Mouse (Mus musculus): ENCODE data around the gene Adgrl2.

Adgrl2 gene

DNA sequence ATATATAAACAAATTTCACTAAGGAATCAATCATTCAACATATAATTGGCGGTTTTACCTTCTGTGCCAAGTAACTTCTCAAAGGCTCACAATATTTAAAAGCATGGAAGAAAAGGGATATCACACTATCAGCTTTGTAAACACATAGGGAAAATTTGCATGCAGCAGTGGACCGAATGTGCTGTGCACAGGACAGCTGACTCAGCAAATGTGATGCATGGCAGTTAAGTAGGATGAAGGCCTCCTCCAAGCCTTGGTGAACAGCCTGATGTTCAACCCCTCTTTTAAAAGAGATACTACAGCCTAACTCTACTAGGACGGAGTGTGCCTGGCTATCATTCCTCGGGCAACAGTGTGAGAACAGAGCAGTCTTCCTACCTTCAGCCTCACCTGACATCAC, 105.2 kb downstream of the Adgrl2 start:
- no peak for DNase-seq (ENCODE audit: low spot score)

DNA sequence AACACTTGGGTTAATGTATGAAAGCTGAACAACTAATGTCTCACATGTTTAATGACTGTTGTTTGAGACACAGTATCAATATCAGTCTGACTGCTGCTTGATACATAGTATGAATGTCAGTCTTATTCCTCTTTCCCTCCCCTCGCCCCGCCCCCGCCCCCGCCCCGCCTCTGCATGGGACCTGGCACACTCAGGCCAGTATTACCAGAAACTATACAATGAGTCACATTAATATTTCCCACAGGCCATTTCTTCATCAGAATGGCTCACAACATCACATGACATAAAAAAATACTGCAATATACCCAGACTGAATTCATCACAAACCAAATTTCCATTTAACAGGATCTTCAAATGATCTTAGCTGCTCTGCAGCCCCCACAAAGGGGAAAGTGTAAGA, 108.9 kb downstream of the Adgrl2 start:
- no peak for DNase-seq (ENCODE audit: low spot score)

DNA sequence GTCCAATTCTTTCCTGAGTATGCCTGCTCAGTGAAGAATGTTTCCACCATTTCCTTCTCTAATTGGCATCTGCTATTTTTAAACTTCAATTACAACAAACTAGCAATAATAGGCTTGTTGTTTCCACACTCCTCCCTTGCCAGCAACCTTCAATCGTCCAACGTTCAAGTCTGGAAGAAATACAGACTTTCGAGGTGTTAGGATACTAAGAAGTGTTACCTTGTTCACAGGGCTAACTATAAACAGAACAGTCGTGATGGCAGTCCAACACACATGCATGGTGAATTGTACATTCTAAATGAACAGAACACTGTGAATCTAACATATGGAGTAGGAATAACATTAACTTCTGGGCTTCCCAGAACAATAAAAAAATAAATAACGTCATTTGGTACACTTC, 117.8 kb downstream of the Adgrl2 start:
- DNase-seq (ENCODE audit: low spot score), result peak; percentile 5

DNA sequence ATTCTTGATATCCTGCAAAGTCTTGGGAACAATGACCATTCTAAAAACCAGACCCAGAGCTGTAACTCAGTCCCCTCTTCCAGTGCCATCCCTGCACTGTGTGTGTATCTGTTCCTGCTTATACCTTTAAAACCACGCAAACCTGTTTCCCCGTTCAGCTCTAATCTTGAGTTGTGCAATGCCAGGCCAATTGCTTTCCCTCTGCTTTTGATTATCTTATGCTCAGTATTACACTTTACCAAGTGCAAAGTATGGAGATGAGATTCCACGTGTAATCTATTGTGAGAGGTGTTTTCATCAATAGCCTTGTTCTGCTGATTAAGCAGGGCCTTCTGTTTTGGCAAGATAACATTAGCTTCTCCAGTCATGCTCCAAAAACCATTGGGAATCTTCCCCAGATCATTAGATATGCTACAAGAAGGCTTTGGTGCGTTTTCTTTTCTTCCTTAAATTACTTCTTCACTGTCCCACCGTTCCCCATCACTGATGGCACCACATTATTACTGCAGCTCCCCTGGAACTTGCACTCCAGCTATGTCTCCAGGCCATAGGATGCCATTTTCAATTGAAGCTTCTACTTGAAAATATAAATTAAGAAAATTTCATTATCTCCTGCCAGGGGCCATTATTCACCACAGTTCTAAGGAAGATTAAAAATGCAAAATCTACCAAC, 118.4 kb downstream of the Adgrl2 start:
- peak; percentile 7 for DNase-seq (ENCODE audit: low spot score)

DNA sequence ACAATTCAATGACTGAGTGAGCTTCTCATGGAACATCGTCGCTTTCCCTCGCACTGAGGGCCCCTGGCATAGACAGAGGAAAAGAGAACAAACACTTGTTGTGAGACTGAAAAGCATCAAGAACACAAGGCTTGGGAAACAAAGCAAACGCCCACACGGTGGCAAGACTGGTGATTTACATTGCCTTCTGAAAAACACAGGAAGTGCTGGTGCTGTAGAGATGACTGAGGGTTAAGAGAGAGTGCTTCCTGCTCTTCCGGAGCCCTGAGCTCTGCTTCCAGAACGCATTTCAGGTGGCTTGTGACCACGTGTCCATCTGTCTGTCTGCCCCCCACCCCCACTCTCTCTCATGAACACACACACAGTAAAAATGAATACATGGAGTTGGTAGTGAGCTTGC, 122.7 kb downstream of the Adgrl2 start:
- DNase-seq (ENCODE audit: low spot score), result no peak

DNA sequence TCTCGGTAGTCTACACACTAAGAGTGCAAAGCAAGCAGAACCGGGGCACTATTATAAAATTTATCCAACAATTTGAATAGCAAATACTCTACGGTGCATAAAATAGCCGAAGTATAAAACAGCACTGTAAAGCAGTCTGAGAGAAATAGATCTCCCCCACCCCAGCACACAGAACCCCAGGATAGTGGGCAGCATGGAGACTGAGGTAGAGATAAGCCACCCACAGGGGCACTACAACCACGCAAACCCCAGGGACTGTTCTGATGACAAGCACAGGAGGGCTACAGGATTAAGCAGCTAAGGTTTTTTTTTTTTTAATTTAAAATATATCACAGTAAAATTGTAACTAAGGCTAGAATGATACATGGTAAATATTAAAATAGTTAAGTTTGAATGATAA, 123.7 kb downstream of the Adgrl2 start:
- no peak for DNase-seq (ENCODE audit: low spot score)

DNA sequence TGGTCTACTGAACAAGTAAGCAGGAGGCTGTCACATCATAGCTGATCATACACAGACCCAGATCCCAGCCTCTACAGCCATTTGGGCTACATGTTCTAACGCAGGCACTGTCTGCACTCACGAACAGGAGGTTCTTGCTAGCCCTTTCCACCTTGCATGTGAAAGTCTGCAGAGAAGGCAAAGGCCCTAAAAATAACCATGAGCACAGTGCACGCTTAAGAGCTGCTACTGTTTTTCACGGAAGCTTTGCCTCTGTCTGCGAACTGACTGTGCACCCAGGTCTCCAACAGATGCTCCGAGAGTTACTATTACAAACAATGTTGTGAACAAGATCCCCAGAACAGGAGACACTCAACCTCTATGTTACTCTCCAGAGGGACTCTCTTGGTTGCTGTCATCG, 124.3 kb downstream of the Adgrl2 start:
- no peak for DNase-seq (ENCODE audit: low spot score)

DNA sequence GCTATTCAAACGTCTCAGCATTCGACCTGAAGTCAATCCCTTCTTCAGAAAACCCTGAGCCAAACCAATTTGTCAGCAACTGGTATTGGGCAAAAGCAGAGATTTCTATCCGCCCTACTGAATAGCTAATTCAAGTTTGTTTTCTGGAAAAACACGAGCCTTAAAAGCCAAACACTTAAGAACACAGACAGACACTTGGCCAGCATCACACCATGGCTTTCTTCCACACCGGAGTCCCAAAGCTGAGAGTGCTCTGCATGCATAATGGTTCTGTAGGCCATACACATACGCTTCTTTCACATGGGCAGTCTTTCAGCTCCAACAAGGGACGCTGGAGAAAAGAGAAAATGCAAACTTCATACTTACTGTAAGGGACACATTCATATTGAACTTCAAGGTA, 125.1 kb downstream of the Adgrl2 start:
- no peak for DNase-seq (ENCODE audit: low spot score)

DNA sequence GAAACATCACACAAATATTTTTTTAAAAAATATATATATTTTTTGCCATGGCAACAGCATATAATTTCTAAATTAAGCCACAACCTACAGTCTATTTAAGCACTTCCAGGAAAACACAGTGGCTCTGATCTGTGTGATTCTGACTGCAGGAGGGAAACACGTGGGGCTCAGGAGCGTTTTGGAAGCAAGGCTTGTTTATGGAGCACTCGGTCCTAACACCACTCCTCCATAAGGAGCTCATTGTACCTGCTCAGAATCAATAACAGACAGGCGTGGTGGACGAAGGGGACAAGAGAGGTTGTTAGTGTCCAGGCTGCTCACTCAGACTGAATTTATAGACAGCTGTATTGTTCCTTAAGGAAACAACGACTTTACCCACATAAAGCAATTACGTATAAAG, 128.5 kb downstream of the Adgrl2 start:
- no peak for DNase-seq (ENCODE audit: low spot score)

DNA sequence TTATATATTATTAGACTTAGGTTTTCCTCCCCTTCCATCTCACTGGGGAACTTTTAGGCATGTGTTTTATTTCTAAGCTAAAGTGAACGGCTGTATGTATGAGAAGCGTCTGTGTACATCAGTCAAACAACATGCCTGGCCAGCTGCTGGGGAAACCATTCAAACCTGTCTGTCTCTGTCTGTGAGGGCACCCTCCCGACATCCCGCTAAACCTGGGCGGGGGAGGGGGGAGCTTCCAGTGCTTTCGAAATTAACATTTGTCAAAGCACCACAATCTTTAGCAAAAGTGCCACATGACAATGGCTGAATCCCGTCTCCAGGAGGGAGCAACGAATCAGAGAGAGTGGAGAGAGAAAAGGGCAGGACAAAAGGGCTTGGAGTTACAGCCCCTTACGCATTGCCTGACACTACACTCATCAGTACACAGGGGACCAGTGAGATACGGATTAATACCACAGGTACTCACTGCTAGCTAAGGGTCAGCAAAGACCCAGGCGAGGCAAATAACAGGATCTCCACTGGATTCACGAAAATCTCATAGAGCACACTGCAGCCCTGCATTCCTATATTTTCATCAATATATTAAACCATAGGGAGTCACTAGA, 135.9 kb downstream of the Adgrl2 start:
- DNase-seq (ENCODE audit: low spot score), result no peak

DNA sequence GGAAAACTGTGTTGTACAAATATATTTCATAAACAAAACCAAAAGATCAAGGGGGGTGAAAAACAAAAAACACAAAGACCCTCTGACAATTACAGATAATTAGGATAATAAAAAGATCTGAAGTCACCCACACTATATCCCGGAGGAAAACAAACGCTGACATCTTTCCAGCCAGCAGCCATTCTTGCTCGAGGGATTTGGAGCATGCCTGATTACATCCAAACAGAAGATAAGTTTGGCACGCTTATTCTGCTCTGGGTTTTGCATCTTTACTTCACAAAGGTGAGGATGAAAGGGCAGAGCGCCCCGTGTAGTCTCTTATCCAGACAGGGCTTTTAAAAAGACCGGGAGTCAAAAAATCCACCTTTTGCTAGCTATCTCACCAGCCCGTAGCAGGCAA, 137.0 kb downstream of the Adgrl2 start:
- DNase-seq (ENCODE audit: low spot score), result no peak

DNA sequence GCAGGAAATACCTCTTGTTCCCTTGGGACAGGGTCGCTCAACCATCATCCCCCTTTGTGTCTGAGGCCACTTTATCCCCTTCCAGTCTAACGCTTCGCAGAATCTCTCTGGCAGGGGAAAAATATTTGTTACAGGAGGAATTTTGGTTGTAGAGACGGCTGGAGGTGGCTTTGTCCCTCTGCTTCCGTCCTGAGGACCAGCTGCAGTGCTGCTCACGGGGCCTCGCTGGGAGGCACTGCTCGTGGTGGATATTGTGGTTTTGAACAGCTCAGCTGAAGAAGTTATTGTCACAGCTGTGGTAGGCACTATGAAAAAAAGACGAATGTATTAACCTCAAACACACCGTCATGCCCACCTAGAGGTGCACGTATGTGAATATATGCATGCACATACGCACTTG, 137.8 kb downstream of the Adgrl2 start:
- DNase-seq (ENCODE audit: low spot score), result no peak

DNA sequence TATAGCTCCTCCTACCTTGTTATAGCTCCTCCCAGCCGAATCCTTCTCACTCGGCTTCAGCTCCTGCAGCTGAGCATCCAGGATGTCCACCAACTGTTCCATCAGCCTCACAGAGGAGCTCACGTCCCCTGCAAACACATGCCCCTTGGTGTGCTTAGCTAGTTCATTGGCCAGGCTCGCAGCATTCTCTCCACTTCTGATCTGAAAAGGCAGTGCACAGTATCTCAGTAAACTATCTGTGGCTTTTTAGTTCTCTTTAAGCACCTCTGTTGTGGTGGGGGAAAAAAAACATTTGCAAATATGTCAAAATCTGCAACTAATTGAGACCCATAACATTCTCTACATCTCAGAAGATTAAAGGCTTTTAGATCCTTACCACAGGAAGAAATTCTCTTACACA, 139.5 kb downstream of the Adgrl2 start:
- no peak for DNase-seq (ENCODE audit: low spot score)

DNA sequence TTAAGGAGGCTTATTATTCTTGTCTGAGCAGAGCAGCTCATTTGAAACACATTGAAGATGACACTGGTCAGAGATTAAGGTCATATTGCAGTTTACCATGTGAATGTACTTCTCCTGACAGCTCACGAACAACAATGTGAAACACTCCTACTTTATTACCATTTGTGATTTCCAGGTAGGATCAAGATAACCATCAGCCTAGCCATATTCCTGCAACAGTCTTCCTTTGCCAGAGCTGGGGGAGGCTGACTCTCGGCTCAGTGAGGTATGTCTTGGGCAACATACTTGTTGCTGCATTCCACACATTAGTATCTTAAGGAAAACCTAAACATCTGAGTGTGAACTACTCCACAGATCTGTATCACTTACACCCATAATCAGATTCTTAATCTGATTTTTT, 142.0 kb downstream of the Adgrl2 start:
- no peak for DNase-seq (ENCODE audit: low spot score)

DNA sequence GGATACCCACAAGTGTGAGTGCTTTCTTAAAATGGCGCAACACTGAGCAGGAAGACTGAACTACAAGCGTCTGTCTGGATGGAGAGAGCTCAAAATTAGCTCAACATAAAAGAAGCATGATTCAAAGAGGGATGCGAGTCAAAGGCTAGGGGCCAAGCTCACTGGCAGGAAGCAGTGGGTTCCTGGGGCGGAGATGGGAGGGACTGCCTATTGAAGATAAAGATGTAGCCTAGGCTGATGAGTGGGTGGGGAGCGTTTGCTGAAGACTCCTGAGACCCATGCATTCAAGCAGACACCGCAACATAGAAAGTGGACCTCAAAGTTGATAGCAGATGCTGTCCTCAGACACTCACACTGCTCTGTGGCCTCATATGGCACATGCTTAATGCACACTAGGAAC, 146.2 kb downstream of the Adgrl2 start:
- no peak for DNase-seq (ENCODE audit: low spot score)

DNA sequence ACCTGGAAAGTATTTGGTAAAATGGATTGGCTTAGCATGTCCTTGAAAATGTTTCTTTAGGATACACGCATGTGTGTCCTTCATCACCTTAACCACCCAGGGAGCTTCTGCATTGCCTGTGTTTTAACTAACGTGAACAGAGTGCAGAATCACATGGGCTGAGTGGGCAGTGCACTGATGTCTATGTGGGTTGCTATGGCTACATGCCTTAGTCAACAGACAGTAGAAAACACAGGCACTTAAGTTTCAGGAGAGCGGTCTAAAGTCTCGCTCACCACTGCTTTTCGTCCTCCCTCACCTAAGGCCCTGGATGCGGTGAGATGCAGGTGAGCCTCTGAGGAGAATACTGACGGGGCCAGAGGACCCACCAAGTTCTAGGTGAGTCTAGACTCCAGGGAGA, 147.8 kb downstream of the Adgrl2 start:
- no peak for DNase-seq (ENCODE audit: low spot score)

DNA sequence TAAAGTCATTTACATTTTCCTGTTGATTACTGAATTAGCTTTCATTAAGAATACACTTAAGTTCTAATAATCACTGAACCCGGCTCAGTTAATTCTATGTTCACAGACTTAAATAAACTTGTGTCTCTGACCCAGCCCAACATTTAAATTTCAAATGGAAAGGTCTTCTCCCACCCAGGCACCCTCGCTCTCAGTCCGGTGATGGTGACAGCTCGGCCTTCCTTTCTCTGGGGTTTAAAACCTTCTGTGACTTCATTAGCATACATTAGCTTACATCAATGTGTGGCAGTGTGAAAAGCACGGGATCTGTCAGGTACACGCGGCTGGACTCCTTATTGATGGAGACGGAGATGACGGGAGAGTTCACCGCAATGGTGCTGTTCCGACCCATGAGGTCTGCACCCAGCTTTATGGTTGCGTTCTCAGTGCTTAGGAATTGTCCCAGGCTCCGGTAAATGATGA, 151.5 kb downstream of the Adgrl2 start:
- no peak for DNase-seq (ENCODE audit: low spot score)

DNA sequence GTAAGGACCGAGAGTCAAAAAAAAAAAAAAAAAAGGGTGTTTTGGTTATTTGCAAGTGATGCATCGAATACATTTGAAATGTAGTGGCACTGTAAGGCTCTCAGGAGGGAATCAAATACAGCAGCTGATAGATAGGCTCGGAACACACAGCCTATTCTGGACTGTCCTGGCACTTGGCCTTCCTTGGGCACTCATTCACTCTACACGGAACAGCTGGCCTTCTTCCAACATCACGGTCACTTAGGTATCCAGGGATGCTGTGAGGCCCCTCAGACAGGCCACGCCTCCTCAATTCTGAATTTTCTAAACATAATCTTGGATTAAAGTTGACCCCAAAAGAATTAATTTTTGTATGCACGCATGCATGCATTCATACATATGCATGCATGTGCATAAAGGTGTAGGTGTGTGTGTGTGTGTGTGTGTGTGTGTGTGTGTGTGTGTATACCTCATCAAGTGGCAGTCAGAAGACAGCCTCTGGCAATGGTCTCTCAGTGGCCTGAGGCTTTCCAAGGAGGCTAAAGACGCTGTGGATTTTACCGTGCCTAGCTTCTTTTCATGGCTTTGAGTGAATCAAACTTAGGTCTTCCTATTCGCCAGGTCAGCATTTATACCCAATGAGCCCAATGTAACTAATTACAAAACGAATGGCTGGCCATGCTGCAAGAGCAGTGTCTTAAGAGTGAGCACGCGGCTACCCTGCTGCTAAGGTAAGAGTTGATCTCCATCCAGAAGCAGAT, 152.1 kb downstream of the Adgrl2 start:
- DNase-seq (ENCODE audit: low spot score), result no peak

DNA sequence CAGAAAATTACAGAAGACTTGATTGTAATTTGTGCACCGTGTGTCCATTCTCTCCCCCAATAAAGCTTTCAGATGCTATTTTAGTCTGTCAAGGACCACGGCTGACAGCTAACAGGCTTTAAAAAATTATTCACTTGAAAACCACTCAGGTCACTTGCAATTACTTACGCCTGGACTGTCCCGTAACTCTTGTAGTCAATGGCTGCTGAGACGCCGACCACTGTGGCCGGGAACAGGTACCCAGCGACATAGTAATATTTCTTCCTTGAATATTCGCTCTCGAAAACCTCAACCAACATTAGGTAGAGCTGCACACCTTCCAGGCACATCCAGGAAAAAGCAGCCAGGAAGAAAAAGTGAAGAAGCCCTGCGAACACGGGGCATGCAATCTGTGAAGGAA, 155.2 kb downstream of the Adgrl2 start:
- no peak for DNase-seq (ENCODE audit: low spot score)

DNA sequence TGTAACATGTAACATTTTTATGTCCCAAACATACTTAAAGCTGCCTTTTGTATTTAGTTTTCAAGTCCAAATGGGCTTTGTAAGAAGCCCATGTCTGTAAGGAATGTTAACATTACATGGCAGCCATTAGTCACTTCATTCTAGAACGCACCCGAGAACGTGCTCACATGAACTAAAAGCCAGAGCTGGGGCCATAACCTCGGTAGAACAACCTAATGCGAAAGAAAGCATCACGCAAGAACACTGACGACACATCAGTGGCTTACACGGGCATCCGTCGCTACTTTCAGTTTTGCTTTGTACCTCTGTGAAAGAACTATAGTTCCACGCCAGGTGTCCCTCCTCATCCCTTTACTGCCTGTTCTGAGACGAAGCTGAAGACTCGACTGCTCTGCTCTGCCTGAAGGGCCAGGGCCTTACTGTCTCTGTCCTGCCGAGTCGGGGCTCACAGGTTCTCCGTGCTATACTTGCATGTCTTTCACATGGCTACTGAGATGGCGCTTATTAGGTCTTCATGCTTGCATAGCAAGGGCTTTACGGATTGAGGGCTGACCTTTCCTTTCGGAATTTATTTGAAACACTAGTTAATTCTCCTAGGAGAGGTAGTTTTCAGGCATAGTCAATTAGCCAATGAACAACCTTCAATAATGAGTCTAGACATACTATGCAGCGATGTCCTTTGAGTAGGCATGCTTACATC, 157.1 kb downstream of the Adgrl2 start:
- DNase-seq (ENCODE audit: low spot score), result no peak

DNA sequence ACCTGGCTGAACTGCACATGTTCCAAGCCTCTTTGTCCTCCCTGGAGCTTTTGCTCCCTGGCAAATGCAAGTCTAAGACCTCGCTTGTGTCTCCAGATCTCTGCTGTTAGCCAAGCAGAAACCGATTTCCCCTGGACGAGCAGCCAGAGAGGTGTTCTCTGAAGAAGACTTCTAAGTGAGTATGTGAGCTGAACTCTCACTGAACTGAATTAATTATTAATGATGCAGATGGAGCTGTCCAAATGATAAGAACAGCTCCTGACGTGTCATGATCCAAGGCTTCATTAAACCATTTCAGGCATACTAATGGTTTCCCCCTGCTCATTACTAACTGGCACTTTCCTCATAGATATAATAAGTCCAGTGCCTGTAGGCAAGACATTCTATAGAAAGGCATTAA, 158.4 kb downstream of the Adgrl2 start:
- DNase-seq (ENCODE audit: low spot score), result no peak

DNA sequence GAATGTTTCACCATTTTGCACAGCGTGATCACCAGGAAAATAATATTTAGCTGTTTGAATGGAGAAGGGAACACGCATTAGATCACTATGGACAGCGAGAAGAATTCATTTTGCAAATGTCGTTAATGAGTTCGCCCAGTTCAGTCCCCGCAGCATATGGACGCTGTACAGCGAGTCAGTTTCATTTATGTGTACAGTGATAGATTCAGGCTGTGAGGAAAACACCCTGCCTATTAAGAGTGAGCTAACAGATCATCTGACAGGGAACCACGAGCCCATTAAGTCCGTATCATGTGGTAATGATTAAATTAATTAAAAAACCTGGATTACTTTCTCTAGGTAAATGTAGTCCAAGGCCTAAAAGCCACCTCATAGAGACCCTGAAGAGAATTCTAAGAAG, 161.8 kb downstream of the Adgrl2 start:
- DNase-seq (ENCODE audit: low spot score), result no peak

DNA sequence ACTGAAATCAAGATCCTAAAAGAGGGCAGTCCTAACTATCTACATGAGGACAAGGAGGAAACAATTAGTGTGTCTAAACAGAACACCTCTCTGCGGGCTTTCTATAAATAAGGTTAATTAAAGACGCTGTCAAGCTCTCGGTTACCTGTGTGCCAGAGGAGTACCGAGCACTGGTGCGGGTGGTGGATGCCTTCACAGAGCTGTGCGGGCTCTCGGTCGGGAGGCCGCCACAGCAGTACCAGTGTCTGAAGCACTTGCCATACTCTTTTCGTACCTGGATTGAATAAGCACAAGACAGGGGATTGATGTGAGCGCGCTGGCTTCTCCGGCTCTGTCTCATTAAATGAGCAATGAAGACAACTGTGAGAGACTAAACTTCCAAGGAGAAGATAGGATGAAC, 166.8 kb downstream of the Adgrl2 start:
- DNase-seq (ENCODE audit: low spot score), result no peak
